Mouse (Mus musculus) neural tube, embryonic 15.5 days (tissue): ENCODE results near the gene H2-Ab1. TPM values are rescaled to one million over a fixed set of nuclear protein-coding genes. Genes with fewer than 3 reads are reported as not detected.

Source experiments
- ATAC-seq: fragments of 200-750 bp; cut with Nextera tagmentation; 2 replicates; pipeline ENCODE4 v1.8.0; 2017; ENCODE audit warnings: mild to moderate bottlenecking, moderate TSS enrichment, moderate library complexity; ENCODE audit not compliant: low FRiP score
- H3K27ac ChIP-seq: fragments of 300-500 bp; sonication (generic); replicated peaks from 2 replicates; pipeline ENCODE4 v1.5.1; 2015; ENCODE audit warnings: mild to moderate bottlenecking, inconsistent platforms
- H3K27me3 ChIP-seq: fragments of 300-500 bp; sonication (generic); replicated peaks from 2 replicates; pipeline ENCODE4 v1.6.1; 2015; ENCODE audit warnings: inconsistent platforms
- H3K36me3 ChIP-seq: fragments of 300-500 bp; sonication (generic); 2 replicates; pipeline ENCODE4 v1.6.1; 2015; ENCODE audit warnings: inconsistent platforms
- H3K4me1 ChIP-seq: fragments of 300-500 bp; sonication (generic); 2 replicates; pipeline ENCODE4 v1.6.1; 2015; ENCODE audit warnings: inconsistent platforms
- H3K4me2 ChIP-seq: fragments of 300-500 bp; sonication (generic); 2 replicates; pipeline ENCODE4 v1.6.1; 2015; ENCODE audit warnings: inconsistent platforms, mild to moderate bottlenecking, moderate library complexity
- H3K4me3 ChIP-seq: fragments of 300-500 bp; sonication (generic); replicated peaks from 2 replicates; pipeline ENCODE4 v1.5.1; 2015; ENCODE audit warnings: mild to moderate bottlenecking, inconsistent platforms
- H3K9ac ChIP-seq: fragments of 300-500 bp; sonication (generic); replicated peaks from 2 replicates; pipeline ENCODE4 v1.6.1; 2015; ENCODE audit warnings: mild to moderate bottlenecking, inconsistent platforms
- H3K9me3 ChIP-seq: fragments of 300-500 bp; sonication (generic); replicated peaks from 2 replicates; pipeline ENCODE4 v1.6.1; 2016; ENCODE audit warnings: inconsistent platforms
- WGBS: fragments of 180-500 bp; shearing (Covaris S2); methylation state at CpG from one replicate; pipeline ENCODE4 v1.1.7; 2015; ENCODE audit warnings: mixed read lengths; 5-methylcytosine and 5-hydroxymethylcytosine counted together
- polyA plus RNA-seq: library from polyadenylated mRNA; unstranded; fragments of >200 nt; fragmentation: Nextera tagmentation; extraction: Ambion mirVana; gene quantifications from 2 replicates; pipeline ENCODE4 v1.2.1, GENCODE M21; 2015

H2-Ab1 gene
- polyA plus RNA-seq, 1 experiment from 2014 or later, result 1.4 TPM

DNA sequence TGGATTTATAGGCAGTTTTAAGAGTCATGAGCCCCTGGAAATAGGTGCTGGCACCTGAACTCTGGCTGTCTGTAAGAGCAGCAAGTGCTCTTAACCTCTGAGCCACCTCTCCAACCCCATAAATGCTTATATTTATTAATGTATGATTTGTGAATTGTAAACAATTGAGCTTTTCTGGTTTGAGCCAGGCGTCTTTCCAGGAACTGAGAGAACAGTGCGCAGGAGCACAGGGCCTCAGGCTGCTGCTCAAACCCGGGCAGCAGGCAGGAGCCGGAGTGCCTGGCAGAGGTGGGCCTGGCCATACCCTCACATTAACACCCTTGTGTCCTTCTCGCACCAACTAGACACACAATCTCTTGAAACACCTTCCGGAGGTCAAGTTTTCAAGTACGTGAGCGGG lies 42.6 kb downstream of the H2-Ab1 start:
- Histone ChIP-seq H3K36me3 (no peaks in the 10 kb centered on the region), H3K9me3 (no peaks in the 10 kb centered on the region), H3K4me1 (peaks cover 11% of the 10 kb centered on the region), H3K27me3 (no peaks in the 10 kb centered on the region), H3K27ac (no peak overlapping the region), H3K4me2 (no peak overlapping the region), H3K9ac (no peak overlapping the region), H3K4me3 (no peak overlapping the region)
- ATAC-seq, result no peak
- WGBS, result 93% methylated on average over 8 of the region's 8 CpGs

DNA sequence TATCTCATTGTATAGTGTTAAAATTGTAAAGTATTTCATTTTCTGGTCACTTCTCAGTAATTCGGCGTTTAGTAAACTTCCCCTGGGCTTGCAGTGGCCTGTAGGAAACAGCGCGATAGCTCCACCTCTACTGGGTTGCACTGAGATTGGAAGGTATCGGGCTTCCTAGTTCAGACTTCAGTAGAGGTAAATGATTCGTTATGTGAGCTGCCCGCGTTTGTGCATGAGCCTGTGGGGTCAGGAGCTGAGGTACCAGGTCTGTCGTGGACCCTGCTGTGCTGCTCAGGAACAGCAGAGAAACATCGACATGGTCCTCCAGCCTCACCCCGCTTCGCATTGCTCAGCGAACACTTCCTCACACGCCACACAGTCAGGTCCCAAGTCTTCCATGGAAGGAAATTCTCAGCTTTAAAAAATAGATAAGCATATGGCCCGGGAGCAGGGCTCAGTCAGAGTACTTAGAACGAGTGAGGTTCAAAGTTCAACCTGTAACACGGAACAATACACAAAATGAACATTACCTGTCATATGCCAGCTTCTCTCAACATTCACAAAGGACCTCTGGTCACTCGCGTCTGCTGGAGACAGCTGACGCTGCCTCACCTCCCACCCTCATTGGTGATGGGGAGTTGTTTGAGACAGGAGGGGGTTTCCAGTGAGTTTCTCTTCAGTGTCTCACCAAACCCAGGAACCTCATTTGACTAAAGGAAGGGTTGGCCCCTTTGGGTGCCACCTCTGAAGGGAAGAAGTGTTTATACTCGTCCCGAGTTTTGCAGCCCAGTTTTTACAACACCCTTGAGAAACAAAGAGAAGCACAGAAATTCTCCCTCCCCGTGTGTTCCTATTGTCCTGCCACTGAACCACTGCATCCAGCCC lies 43.4 kb downstream of the H2-Ab1 start:
- WGBS, result 70% methylated on average over 23 of the region's 23 CpGs
- H3K4me3 ChIP-seq, result no peak overlapping the region
- H3K27ac ChIP-seq, result no peak overlapping the region

DNA sequence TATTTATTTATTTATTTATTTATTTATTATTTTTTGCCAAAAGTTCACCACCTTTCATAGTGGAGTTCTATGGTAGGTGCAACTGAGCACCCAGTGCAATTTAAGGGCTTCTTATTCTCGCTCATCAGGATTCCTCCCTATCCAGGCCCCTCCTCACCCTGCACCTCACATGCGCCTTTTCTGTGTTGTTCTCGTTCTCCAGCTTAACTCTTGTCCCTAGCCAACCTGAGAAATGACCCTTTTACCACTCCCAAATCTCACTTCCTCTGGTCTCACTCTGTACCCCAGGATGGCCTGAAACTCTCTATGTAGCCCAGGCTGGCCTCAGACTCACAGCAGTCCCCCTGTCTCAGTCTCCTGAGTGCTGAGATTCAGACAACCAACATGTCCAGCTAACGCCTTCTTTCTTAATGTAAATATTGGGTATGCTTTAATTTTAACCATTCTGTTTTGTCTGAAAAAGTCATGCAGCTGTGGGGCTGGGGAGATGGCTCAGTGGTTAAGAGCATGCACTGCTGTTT lies 44.2 kb downstream of the H2-Ab1 start:
- Histone ChIP-seq H3K36me3 (no peaks in the 10 kb centered on the region), H3K27ac (no peak overlapping the region), H3K9ac (no peak overlapping the region), H3K4me1 (0 out of 2 replicates have a peak, but pooled peaks cover 1% of the 10 kb centered on the region), H3K4me3 (no peak overlapping the region), H3K27me3 (no peaks in the 10 kb centered on the region), H3K4me2 (no peak overlapping the region), H3K9me3 (no peaks in the 10 kb centered on the region)
- ATAC-seq, result no peak
- 80% methylated on average over 4 of the region's 4 CpGs for WGBS

More for the DNA sequence above, 43.4 kb downstream of the H2-Ab1 start:
- no peak for ATAC-seq
- Histone ChIP-seq H3K9ac (no peak overlapping the region), H3K27me3 (no peaks in the 10 kb centered on the region), H3K9me3 (no peaks in the 10 kb centered on the region), H3K4me2 (no peak overlapping the region), H3K36me3 (no peaks in the 10 kb centered on the region), H3K4me1 (peaks cover 8% of the 10 kb centered on the region)

DNA sequence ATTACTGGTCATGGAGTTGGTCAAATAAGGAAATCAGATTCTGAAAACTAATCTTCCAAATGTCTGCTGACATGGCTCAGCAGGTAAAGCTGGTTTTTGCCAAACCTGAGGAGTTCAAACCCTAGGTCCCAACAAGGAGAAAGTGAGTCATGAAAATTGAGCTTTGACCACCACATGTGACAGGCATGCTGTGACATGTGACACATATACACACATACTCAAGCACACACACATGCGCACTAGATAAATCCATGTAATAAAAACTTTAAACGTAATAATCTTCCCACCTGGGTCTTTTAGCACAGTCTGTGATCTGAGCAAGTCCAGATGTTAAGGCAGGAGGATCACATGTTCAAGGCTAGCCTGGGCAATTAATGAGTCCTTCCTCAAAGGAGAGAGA lies 46.3 kb downstream of the H2-Ab1 start:
- no peak overlapping the region for H3K9ac ChIP-seq
- no peak for ATAC-seq
- no peaks in the 10 kb centered on the region for H3K27me3 ChIP-seq
- H3K4me3 ChIP-seq, result no peak overlapping the region
- WGBS, result 92% methylated on average over 2 of the region's 2 CpGs
- H3K4me2 ChIP-seq, result no peak overlapping the region
- no peaks in the 10 kb centered on the region for H3K36me3 ChIP-seq
- H3K4me1 ChIP-seq, result no peaks in the 10 kb centered on the region
- H3K27ac ChIP-seq, result no peak overlapping the region
- no peaks in the 10 kb centered on the region for H3K9me3 ChIP-seq

DNA sequence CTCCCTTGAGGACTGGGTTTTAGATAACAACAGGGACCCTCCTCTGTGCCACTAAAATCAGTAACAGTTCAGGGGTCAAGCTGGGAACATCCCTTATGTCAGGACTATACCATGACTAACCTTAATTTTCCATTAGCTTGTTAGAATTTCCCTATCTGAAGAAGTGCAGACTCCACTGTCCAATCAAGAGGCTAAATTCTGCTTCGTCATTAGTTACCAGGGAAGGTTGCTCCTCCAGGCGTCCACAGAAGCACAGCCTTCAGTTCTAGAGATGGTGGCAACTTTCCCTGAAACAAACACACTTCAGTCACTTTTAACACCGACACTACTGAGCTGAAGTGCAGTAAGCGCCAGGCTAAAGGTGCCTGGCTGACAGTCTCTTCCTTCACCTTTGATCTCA lies 47.3 kb downstream of the H2-Ab1 start:
- Histone ChIP-seq H3K4me3 (no peak overlapping the region), H3K27me3 (no peaks in the 10 kb centered on the region), H3K36me3 (no peaks in the 10 kb centered on the region), H3K9ac (no peak overlapping the region), H3K9me3 (no peaks in the 10 kb centered on the region), H3K4me1 (peaks cover 3% of the 10 kb centered on the region), H3K4me2 (no peak overlapping the region), H3K27ac (no peak overlapping the region)
- no peak for ATAC-seq
- WGBS, result 22% methylated on average over 4 of the region's 4 CpGs

DNA sequence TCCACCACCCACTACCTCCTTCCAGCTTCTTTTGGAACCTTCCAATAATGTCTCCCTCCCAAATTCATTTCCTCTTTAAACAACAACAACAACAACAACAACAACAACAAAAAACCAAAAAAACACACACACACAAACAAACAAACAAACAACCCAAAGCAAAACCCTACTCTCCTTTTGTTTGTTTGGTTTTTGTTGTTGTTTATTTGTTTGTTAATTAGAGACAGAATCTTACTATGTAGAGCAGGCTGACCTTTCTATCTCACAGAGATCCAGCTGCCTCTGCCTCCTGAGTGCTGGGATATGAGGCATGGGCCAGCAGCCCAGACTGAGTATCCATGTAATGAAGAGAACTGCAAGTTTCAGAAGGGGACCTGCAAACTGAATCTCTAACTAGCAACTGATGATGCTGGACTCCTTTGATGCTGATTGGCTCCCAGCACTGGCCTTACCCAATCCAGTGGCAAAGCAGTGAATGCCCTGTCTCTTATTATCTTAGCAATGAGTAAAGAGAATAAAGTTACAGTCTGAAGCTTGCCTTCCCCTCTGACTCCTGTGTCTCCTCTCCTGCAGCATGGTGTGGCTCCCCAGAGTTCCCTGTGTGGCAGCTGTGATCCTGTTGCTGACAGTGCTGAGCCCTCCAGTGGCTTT lies 48.0 kb downstream of the H2-Ab1 start, which contains the start of gene H2-Eb1:
Gene H2-Eb1, plus strand, starts transcription at position 488 of the 651 bp plus-strand sequence.
- ATAC-seq, result peak; percentile 83
- Histone ChIP-seq H3K9ac (no peak within 1 kb of the TSS), H3K4me1 (peaks cover 5% of the 10 kb centered on the region), H3K4me2 (no peak within 1 kb of the TSS), H3K27ac (no peak within 1 kb of the TSS), H3K27me3 (no peaks in the 10 kb centered on the region), H3K36me3 (no peaks in the 10 kb centered on the region), H3K4me3 (no peak within 1 kb of the TSS), H3K9me3 (no peaks in the 10 kb centered on the region)

DNA sequence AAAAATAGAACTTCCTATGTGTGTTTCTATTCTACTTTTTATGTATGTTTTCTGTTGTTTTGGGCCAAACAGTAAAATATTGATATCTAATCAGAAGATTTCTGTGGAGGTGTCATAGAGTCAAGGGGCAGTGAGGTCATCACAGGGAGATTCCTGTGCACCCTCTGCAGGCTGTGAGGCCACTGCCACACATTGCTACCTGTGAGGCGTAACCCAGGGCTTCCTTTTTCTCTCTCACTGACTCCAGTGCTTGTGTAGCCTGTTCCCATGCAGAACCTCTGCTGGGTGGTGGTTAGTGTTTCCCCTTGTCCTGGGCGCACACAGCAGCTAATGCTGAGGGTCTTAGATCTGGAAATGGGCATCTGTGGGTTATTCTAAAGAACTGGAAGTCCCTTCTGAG lies 48.9 kb downstream of the H2-Ab1 start:
- 92% methylated on average over 2 of the region's 2 CpGs for WGBS
- no peak for ATAC-seq

DNA sequence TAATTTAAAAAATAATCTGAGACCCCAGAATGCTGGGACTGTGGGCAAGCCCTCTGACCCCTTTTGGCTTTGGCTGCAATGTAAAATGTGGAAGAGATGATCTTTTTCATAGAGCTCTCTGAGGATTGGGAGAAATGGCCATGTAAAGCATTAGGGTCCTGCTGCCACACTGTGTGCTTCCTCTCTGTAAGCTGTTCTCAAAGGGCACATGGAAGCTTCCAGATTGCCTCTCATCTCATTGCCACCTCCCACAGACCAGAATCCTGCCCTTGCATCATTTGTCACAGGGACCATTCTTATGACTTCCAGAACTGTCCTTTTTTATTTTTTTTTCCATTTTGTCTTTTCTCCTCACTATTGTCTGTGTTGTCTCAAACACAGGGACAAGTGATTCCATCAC lies 49.7 kb downstream of the H2-Ab1 start:
- ATAC-seq, result no peak
- Histone ChIP-seq H3K4me1 (peaks cover 5% of the 10 kb centered on the region), H3K27me3 (no peaks in the 10 kb centered on the region), H3K4me2 (no peak overlapping the region), H3K9me3 (no peaks in the 10 kb centered on the region), H3K36me3 (no peaks in the 10 kb centered on the region), H3K4me3 (no peak overlapping the region), H3K9ac (no peak overlapping the region), H3K27ac (no peak overlapping the region)

More for the DNA sequence above, 48.9 kb downstream of the H2-Ab1 start:
- Histone ChIP-seq H3K27me3 (no peaks in the 10 kb centered on the region), H3K4me3 (no peak overlapping the region), H3K4me2 (no peak overlapping the region), H3K9ac (no peak overlapping the region), H3K9me3 (no peaks in the 10 kb centered on the region), H3K4me1 (peaks cover 5% of the 10 kb centered on the region), H3K36me3 (no peaks in the 10 kb centered on the region), H3K27ac (no peak overlapping the region)

DNA sequence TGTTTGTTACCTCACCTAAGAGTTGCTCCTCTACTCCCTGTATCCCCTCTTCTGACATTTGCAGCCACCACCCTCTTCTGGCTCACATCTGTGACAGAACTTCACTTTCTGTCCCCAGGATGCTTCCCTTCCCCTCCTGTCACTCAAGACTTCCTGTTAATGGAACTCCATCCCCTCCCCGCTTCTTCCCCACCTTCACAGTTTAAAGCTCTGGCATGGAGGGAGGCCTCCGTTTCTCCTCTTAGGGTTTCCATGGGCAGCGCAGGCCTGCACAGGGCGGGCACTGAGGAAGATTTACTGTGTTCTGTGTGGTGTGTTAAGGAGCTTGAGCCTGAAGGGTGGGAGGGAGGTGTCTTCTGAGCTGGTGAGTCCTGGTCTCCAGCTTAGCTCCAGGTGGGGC lies 50.7 kb downstream of the H2-Ab1 start:
- H3K9me3 ChIP-seq, result no peaks in the 10 kb centered on the region
- H3K9ac ChIP-seq, result no peak overlapping the region
- H3K4me1 ChIP-seq, result peaks cover 5% of the 10 kb centered on the region
- no peak overlapping the region for H3K27ac ChIP-seq
- WGBS, result 83% methylated on average over 4 of the region's 4 CpGs
- H3K27me3 ChIP-seq, result no peaks in the 10 kb centered on the region
- no peak overlapping the region for H3K4me3 ChIP-seq
- H3K4me2 ChIP-seq, result no peak overlapping the region
- no peak for ATAC-seq
- H3K36me3 ChIP-seq, result no peaks in the 10 kb centered on the region

DNA sequence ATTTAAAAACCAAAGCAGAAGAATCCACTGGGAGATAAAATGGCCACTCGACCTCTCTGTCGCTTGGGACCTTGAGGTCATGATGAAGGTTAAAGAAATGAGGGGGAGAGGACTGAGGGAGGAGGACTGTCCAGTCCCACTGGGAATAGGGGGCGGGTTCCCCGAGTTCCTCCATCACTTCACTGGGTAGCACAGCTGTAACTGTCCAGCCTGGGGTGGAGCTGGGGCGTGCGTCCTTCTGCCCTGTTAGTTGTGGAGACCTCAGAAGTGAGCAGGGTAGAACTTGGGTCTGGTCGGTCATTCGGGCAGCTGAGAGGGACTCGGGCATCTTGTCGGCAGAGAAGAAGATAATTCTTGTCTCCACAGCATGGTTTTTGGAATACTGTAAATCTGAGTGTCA lies 51.7 kb downstream of the H2-Ab1 start:
- Histone ChIP-seq H3K27ac (peak overlapping the region; percentile 78), H3K4me2 (peak overlapping the region; percentile 74), H3K9ac (peak overlapping the region; percentile 77), H3K36me3 (no peaks in the 10 kb centered on the region), H3K27me3 (no peaks in the 10 kb centered on the region), H3K4me1 (peaks cover 5% of the 10 kb centered on the region), H3K9me3 (no peaks in the 10 kb centered on the region), H3K4me3 (peak overlapping the region; percentile 63)
- no peak for ATAC-seq
- 31% methylated on average over 10 of the region's 10 CpGs for whole genome bisulfite sequencing

DNA sequence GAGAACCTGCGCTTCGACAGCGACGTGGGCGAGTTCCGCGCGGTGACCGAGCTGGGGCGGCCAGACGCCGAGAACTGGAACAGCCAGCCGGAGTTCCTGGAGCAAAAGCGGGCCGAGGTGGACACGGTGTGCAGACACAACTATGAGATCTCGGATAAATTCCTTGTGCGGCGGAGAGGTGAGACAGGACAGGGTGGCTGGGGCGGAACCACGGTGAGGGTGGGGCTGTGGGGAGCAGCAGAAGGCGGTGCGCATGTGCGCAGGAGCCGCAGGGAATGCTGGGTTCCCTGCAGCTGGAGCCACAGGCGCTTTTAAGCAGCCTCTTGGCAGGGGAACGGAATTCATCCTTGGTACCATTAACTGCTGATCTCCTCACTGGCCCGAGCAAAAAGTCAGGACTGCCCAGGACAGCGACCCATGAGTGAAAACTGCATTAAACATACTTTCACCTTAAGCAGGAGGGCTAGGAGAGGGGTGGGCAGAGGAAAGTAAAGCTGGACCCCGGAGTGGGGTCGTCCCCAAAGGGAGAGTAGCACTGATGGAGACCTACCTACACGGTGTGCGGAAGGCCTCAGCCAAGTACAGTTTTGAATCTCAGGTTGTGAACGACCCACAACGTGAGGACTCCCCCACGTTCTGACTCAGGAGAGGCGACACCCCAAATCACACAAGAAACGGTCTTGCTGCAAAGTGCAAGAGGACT lies 52.3 kb downstream of the H2-Ab1 start:
- H3K4me3 ChIP-seq, result peak overlapping the region; percentile 63
- peak overlapping the region; percentile 77 for H3K9ac ChIP-seq
- no peaks in the 10 kb centered on the region for H3K36me3 ChIP-seq
- H3K4me1 ChIP-seq, result peaks cover 5% of the 10 kb centered on the region
- 30% methylated on average over 38 of the region's 38 CpGs for WGBS
- ATAC-seq, result peak; percentile 91
- H3K27ac ChIP-seq, result peak overlapping the region; percentile 78
- no peaks in the 10 kb centered on the region for H3K27me3 ChIP-seq
- H3K9me3 ChIP-seq, result no peaks in the 10 kb centered on the region
- peak overlapping the region; percentile 74 for H3K4me2 ChIP-seq
